Mouse (Mus musculus) spleen, postnatal 14 days (tissue): ENCODE data around the gene Mapkapk2.

ENCODE experiments used
- DNase-seq, 2 experiments: peaks; one replicate each; pipeline ENCODE4 v3.0.0; 2021 to 2022; ENCODE audit warnings: low spot score in 2 of 2

The Mapkapk2 gene

DNA sequence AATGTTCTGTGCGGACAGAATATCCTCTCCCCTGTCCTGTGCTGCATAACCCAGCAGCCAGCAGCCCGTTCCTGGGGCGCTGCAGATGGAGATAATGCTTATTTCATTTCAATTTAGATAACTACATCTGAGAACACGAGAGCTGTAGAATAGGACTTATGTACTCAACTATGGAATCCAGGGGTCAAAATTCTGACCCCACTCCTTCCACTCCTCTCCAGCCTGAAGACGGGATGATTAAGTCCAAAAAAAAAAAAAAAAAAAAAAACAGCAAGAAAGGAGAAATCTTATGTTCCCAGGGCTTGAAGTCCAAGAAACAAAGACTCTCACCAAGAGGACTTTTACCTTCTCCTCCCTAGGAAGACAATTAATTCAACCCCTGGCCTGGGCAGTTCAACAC lies 14.5 kb downstream of the Mapkapk2 start:
- no peak for DNase-seq

DNA sequence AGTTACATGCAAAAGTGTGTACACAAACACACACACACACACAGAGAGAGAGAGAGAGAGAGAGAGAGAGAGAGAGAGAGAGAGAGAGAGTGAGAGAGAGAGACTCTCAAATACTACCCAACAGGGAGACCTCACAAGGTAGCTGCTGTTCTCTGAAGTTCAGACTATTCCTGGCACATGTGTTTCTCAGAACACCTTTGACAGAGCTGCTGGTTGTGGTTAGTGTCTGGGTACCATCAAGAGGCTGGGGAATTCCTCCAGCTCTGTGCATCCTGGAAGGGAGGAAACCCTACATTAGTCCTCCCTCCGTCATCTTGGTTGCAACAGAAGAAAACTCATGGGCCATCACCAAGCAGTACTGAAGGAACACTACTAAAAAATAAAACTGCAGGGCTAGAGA lies 16.9 kb downstream of the Mapkapk2 start:
- no peak for DNase-seq

GRCm38 (mm10) chr1:131079762-131080161 lies 17.9 kb downstream of the Mapkapk2 start:
- DNase-seq = peak in 1 of 2 experiments; percentile 25

GRCm38 (mm10) chr1:131078761-131079330 lies 18.8 kb downstream of the Mapkapk2 start:
- DNase-seq = no peak

- DNase-seq = no peak
These were observed 22.4 kb downstream of the Mapkapk2 start for GRCm38 (mm10) chr1:131075098-131075791.

DNA sequence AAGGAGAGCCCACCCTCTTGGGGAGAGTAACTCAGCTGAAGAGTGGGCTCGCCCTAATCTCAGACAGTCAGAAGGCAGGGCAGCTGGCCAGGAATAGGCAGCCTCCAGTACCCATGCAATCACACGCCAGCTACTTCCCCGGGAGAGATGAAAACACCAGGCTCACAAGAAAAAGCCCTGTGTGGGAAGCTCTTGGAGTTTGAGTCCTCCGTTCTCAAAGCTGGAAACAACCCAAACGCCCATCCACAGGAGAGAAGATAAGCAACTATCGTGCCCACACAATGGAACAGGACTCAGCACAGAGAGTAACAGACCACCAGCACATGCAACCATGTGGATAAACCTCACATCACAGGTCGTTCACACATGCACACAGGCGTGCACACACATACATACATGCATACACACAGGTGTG lies 23.1 kb downstream of the Mapkapk2 start:
- DNase-seq = no peak

DNA sequence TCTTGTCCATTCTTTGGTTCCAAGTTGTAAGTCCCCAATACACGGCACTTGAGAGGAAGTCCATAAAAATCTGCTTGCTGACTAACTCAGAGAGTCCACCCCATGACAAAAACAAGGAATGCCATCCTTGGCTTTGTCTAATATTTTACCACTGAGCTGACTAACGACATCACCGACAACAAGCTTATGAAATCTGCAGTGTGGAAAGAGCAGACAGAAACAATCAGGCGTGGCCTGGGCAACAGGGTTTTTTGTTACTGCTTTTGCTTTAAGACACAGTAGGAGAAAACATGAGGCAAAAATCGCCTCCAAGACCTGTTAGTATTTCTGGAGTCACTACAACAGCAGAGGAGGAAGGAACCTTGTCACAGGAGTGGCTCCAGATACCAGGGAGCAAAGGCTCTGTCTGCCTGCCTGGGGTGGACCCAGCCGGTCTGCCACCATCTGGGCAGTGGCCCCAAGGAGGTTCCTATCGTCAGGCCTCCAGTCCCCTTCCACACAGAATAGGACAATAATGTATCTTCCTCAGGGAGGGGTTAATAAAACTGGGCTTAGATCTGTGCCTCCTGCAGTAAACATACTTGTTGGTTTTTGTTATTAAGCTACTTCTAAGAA lies 25.1 kb downstream of the Mapkapk2 start:
- no peak for DNase-seq

GRCm38 (mm10) chr1:131069010-131069409 lies 28.6 kb downstream of the Mapkapk2 start:
- DNase-seq = no peak

DNA sequence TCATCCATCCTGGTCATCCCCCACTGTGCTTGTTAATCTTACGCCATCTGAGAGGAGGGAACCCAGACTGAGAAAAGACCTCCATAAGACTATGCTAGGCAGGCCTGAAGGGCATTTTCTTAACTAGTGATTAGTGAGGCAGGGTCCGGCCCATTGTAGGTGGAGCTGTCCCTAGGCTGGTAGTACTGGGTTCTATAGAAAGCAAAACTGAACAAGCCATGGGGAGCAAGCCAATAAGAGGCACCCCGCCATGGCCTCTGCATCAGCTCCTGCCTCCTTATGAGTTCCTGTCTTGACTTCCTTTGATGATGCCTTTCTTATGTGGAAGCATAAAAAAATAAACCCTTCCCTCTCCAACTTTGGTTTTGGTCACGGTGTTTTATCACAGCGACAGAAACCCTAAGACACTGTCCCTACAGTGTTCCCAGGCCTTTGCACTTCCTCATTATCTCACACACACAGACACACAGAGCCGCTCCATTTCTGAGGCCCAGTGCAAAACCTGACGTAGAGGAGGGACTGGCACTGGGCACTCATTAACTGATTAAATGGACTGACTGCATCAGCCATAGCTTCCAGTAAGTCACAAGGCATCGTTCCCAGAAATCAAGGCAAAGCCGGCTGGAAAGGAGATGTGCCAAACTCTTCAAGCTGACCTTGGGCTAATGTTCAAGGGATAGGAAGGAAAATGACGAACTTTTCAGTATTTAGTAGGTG lies 29.5 kb downstream of the Mapkapk2 start:
- no peak for DNase-seq

DNA sequence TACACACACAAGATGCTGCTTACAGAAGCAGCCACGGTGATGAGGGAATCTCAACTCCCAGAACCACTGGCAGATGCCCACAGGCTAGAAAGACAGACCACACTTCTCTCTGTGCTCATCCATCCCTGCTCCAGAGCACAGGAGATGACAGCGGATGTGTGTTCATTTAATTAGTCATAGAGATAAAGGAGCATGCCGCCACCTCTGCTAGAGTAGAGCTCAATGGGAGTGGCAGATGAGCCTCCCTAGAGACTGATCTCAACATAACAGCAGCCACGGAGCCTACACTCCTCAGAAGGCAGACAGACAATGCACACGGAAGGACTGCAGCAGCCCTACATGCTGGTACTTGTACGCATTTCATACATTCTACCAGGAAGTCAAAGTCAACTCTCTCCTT lies 33.4 kb downstream of the Mapkapk2 start:
- DNase-seq = no peak

- DNase-seq = no peak
These were observed 34.8 kb downstream of the Mapkapk2 start for GRCm38 (mm10) chr1:131062821-131063220.

GRCm38 (mm10) chr1:131061740-131062254 lies 35.8 kb downstream of the Mapkapk2 start:
- no peak for DNase-seq

DNA sequence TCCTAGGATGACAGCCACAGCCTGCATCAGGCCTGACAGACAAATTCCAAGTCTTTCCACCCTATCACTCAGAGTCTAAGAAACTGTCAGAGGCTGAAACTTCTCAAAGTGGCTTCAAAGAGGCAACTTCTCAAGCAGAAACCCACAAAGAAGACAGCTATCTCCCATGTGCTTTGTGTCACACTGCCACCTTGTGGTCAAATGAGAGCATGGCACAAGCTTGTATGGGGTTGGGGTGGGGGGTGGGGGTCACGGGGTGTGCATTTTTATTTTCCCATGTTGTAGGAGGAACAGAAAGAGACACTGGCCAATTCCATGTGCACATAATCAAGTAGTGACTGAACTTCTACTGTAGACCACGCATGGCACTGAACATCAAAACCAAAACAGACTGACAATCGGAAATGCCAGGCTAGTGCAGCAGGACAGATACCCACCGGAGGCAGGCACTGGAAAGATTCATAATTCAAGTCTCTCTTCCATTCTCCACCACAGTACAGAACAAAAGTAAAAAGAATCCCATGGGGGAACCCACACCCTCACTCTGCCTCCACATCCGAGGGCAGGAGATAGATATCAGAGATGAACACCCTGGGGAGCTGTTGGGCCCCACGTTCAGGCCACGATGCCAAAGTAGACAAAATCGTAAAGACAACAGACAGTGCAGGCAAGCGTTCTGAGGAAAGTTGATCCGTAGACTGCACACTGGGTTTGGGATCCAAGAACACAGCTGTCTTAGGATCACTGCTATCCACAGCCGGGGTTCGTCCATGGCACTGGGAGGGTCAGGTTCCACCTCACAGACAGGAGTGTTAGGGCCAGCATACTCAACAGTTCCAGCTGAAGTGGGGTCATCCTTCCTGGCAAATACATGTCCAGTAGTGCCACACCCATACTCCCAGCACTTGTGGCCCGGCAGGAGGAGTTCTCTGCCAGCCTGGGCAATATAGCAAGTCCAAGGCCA lies 37.1 kb downstream of the Mapkapk2 start:
- peak in 1 of 2 experiments; percentile 44 for DNase-seq

- no peak for DNase-seq
These were observed 37.8 kb downstream of the Mapkapk2 start for GRCm38 (mm10) chr1:131059841-131060240.

DNA sequence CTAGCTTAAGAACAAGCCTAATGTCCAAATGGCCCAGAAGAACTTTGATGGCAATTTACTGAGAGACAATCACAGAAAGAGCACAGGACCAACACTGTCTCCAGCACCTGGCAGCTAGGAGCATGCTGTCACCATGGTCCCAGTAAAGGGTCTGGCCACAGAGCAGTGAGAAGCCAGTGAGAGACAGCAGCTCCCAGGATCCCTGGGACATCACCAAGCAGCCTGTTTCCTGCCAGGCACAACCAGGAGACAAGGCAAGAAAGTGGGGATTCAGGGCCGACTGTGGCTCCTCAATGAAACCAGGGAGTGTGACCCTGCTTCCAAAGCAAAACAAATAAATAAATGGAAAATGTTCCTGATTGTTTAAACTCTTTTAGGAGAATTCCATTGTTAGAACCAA lies 38.2 kb downstream of the Mapkapk2 start:
- no peak for DNase-seq

DNA sequence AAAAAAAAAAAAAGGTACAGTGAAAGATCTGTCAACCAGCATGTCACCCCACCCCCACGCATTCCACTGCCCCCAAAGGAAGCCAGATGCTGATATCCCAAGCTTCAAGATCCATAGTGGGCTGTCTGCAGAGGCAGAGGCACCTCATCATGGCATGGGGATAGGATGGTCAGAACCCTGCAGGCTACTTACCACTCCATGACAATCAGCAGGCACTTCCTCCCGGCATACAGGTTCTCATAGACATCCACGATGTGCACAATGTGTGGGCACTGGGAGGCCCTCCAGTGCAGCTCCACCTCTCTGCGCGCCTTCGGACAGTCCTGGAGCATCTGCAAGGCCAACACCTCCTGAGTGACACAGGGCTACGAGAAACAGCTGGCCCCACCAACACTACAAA lies 39.2 kb downstream of the Mapkapk2 start:
- DNase-seq = no peak

DNA sequence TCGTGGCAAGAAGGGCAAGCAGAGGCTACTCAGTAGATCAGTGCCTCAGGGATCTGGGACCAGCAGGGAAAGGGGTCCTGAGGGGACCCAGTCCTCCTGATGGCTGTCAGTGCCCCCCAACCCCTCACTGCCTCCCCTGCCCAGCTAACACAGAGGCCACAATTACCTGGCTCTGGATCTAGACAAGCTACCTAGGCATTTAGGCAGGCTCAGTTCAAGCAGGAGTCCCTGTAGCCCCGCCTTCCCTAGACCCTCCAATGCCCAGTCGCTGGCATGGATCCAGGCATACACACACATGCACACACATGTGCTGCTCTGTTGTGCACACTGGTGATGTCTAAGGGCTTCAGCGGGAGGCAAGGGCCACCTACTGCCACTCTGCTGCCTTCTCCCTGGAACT lies 43.4 kb downstream of the Mapkapk2 start:
- DNase-seq = no peak

- DNase-seq = no peak
These were observed 44.0 kb downstream of the Mapkapk2 start for GRCm38 (mm10) chr1:131053656-131054055.

GRCm38 (mm10) chr1:131053239-131053638 lies 44.4 kb downstream of the Mapkapk2 start:
- DNase-seq = peak in 1 of 2 experiments; percentile 50

- no peak for DNase-seq
These were observed 46.6 kb downstream of the Mapkapk2 start for GRCm38 (mm10) chr1:131051073-131051472.

DNA sequence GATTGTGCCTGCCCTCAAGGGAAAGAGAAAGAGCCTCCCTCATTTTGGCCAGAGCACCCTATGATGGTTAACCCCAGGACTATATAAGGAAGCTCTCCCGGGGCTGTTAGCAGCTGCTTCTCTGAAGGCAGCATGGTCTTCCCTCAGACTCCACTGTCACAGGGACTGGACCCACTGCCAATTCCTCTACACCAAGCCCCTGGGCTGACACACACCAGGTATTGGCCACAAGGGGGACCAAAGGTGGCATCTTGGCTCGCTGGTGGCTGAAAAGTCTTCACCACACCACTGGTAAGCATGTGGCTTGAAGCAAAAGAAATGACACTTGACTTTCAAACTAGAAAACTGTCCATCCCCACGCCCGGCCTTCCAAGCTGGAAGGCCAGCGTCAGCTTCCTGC lies 47.0 kb downstream of the Mapkapk2 start:
- DNase-seq = no peak
